Mouse (Mus musculus) megakaryocyte progenitor cell, adult 5-6 weeks (primary cell): Measurements from ENCODE around the gene Cyld. TPM values are rescaled to one million over a fixed set of nuclear protein-coding genes. Genes with fewer than 3 reads are reported as not detected.

ENCODE experiments used
- ATAC-seq: replicated peaks from 2 replicates; pipeline ENCODE4 v1.8.0; 2016; ENCODE audit warnings: mild to moderate bottlenecking, moderate TSS enrichment, inconsistent platforms; ENCODE audit not compliant: poor library complexity
- total RNA-seq, 2 experiments: library from RNA; stranded (forward) in 1 of 2; stranded (reverse) in 1 of 2; fragments of 157-497, 149-512 nt in 1 of 2; fragments of 200-1000 nt in 1 of 2; gene quantifications; 2 replicates each; pipeline versions ENCODE4 v1.2.3 to v1.2.4; 2015 to 2017

The Cyld gene
- 26.3 and 29.2 TPM in 2 replicates for total RNA-seq (2015)
- 29.9 and 41.3 TPM in 2 replicates for total RNA-seq (2017)

DNA sequence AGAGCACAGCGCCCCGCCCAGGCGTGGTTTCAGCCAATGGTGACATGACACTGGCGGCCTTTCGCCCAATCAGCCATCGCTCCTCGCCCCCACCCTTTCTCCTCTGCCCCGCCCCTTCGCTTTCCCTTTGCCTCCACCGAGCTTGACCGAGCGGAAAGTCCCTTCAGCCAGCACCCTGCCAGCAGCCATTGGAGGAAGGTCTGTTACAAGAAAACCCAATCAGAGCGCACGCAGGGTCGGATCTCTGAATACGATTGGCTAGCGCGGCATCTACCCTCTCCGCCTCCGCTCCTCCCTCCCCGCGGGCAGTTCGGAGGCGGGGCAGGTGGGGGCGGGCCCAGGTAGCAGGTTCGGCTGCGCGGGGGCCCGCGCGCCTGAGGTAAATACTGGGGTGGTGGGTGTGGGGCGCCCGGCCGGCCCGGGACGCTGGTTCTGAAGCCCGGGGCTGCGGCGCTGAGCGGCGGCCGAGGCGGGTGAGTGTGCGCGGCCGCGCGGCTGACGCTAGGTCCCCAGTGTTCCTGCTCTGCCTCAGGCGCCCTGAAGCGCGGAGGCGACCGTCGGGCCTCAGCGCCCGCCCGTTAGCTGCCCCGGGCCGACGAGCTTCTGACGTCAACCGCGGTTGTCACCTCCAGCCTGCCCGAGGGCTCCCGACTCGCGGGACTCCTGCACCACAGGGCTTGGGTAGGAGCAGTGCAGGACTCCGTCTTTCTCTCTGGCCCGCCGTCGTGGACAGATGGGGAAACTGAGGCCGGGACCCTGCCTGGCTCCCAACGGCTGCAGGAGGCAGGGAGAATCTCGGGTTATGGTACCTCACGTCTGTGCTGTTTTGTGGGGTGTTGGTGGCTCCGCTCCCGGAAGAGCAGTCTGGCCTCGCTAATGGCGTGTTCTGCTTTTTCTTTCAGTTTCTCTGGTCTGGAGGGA, at the start of gene Cyld:
Gene Cyld (plus strand): TSS at position 308 of the 921 bp plus-strand sequence.
- peak; percentile 85 for ATAC-seq

- ATAC-seq: no peak
Measured at GRCm38 (mm10) chr8:88648322-88648721, 48.5 kb upstream of the Cyld start.

DNA sequence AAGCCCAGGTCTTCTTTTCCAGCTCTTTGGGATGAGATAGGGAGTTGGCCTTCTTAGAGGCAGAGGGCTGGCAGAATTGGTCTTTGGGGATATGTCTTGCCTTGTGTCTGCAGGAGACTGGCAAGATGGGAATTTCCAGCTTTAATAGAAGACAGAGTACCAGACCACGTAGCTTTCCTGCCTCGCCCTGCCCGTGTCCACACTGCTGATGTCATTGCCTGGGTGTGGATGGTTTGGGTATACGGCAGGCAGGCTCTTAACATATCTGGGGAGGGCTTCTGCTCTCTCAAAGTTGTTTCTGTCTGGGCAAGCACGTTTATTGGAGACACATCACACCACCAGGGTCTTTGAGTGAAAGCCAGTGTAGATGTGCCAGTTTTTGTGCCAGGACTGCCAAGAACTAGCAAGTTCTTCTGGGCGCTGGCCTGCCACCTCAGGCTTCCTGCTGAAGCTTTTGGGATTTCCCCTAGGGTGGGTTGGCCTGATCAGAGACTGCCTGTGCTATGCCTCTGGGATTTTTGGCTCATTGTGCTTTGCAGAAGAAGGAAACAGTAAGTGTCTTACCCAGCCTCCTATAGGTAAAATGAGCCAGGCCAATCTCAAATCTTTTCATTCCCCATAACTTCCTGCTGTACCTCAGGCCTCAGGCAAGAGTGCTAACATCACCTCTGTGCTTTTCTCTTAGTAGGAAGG, 46.7 kb upstream of the Cyld start:
- no peak for ATAC-seq

GRCm38 (mm10) chr8:88651122-88651521, 45.7 kb upstream of the Cyld start:
- ATAC-seq: peak; percentile 32

DNA sequence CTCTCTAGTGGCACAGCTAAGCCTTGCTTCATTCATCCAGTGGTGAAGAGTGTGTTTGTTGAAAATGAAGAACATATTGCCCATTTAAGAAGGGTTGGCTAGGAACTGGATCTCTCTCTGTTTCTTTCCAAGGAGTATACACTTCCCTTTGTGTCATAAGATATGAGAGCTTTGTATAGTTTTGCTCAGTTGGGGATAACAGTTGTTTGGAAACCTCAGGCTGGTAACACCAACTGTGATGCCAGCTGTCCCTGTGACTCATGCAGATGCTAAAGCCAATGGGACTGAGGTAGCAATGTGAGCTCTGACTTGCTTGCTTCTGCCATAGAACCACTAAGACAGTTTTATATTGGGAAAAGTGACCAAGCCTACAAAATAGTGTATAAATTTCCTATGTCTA, 41.5 kb upstream of the Cyld start:
- ATAC-seq: peak; percentile 26; the same call in 1 of the 2 replicates

DNA sequence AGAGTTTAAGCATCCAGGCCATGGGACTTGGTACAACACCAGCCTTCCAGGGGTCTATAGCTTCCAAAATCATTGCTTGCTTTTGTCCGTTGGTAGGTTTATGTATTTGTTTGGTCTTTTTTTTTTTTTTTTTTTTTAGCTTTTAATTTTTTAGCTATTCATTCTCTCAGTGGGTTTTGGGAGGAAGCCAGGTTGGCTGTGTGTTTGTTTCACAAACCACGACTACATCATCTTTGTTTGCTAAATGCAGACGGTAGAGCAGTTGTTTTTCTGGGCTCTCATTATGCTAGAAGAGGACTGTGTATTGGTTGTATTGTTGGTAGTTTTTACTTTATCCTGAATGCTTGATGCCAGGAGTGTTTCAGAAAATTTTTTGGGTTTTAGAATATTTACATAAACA, 37.0 kb upstream of the Cyld start:
- no peak for ATAC-seq

DNA sequence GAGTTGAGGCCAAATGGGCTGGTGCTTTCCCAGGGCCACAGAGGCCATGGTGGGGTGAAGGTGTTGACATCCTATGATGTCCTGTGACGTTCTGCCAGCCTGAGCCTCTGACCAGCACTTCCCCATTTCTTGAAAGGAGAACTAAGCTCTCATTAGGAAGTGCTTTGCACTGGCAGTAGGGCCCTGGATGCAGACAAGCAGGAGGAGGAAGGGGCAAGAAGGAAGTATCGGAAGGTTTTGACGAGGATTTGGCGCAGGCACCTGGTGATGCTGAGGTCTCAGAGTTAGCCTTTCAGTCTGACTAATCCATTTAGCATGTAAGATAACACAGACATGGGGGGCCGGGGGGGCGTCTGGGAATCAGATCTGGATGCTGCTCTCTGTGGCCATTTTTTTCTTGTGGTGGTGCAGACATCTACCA, 34.4 kb upstream of the Cyld start:
- ATAC-seq: peak; percentile 92

GRCm38 (mm10) chr8:88664121-88664520, 32.7 kb upstream of the Cyld start:
- no peak for ATAC-seq

GRCm38 (mm10) chr8:88664947-88665346, 31.9 kb upstream of the Cyld start:
- ATAC-seq: no peak

DNA sequence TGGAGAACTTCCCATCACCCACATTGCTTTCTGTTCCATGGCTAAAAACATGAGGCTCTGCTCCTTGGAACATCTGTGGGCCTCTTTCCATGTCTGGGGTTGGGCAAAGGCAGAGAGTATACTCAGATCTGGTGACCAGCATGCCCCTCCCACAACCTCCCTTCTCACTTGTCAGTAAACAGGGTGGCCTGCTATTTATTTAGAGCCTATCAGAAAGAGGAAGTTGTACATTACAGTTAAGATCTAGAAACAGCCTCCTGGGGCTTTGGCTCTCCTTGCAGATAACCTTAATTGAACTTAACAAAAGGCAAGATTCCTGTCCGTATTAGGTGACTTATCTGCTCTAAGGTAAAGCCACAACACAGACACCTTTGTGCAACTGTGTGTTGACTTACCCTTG, 30.4 kb upstream of the Cyld start:
- peak; percentile 36 for ATAC-seq

DNA sequence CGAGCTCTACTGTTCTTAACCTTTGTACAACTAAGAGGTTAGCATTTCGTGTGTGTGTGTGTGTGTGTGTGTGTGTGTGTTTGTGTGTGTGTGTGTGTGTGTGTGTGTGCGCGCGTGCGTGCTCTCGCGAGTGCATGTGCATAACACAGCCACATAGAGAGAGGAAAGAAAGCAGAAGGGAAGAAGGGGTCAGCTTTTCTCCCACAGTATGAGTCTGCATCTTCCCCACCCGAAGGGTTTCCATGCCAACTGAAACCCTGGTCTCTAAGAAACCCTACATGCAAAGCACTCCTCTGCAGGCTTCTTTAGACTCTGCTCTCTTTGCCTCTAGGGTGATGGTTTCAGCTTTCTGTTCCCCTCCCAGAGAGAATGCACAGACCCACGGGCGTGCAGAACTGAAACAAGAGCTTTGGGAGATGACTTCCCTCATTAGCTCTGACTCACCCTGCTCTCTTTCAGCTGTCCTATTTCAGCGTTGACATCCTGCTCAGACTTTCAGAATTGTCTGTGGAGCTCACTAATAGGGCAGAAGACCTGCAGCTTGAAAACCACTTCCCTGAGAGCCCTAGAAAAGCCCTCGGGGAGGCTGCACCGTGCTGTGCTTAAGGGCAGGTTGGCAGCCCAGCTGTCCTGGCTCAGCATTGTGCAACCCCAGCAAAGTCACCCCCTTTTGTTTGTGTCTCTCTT, 28.3 kb upstream of the Cyld start:
- peak; percentile 77 for ATAC-seq

DNA sequence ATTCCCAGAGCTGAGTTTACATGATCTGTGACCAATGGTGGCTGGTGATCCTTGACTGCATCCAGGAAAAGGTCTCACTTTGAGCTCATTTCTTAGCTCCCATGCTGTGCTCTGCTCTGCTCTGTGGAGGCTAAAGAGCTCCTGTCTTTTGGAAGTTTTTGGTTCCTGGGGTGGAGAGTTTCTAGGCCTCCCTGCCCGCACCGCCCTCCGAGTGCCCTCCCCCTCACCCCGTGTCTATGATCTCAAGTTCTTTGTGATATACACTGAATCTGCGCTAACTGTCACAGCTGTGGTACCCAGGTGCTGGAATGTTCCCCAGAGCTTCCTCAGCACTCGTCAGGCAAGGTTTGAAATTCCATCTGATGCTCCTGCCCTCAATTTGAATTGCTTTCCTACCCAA, 26.0 kb upstream of the Cyld start:
- ATAC-seq: no peak

DNA sequence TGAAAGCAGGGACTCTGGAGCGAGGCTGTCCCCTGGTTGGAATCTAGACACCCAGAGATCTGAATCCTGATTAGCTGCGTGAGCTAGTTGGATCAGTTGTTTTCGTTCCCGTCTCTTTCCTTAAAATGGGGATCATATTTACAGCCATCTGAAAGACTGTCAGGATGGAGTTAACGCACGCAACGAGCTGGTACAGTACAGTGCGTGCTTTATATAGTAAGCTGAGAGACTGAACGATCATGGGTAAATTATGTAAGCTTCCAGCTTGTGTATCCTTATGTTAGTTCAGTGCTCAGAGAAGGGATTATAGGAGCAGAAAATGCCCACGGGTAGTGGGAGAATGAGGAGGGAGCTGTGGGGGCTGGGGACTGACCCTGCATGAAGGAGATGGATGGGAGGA, 25.3 kb upstream of the Cyld start:
- ATAC-seq: no peak

- no peak for ATAC-seq
Measured at GRCm38 (mm10) chr8:88673859-88674258, 23.0 kb upstream of the Cyld start.

DNA sequence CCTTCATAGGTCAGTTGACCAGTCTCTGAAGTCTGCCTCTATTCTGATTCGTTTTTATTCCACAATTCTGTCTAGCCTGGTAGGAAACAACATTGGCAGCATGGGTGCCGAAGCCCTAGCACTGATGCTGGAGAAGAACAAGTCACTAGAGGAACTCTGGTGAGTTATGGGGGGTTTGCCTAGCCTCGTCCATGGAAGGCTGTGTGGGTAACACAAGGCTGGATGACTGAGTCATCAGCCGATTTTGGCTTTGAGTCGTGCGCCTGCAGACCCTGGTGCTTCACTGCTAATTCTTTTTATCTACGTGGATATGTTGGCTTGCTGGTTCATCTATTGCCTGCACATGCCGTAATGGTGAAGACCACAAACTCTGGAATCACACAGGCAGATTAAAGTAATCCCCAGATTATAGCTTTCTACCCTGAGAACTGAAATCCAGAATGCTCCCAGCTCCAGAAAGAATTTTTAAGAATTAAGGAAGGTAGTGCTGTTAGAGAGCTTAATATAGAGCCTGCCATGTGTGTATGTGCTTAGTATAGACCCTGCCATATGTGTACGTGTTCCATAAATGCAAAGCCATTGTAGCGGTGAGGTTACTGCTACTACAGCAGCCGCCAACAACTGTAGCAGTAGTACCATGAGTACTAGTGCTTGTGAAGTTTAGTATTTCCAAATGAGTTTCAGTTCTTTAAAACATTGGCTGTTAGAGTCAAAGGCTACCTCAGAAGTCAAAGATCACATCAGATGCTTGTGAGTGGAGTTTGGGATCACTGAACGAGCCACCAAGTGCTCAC, 21.3 kb upstream of the Cyld start:
- ATAC-seq: peak; percentile 26; the same call in 1 of the 2 replicates

GRCm38 (mm10) chr8:88677071-88677470, 19.8 kb upstream of the Cyld start:
- ATAC-seq: no peak

DNA sequence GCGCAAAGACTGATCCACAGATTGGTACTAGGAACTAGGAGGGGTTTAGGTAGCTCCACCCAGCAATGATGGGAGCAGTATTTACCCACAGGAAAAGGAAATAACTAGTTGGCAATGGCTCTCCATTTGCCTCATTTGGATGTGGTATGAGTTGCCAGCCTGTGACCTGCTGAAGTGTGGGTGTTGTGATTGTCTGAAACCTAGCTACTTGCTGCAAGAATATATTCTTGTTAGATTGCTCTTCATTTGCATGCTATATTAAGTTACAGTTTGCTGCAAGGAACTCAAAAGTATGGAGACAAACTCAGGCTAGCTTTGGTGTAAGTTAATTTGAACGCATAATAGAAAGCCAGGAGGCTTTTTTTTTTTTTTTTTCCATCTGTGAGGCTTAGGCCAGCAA, 16.3 kb upstream of the Cyld start:
- no peak for ATAC-seq

- ATAC-seq: no peak
Measured at GRCm38 (mm10) chr8:88681046-88681445, 15.8 kb upstream of the Cyld start.

GRCm38 (mm10) chr8:88683656-88684289, 13.1 kb upstream of the Cyld start:
- ATAC-seq: no peak

- no peak for ATAC-seq
Measured at GRCm38 (mm10) chr8:88686226-88686905, 10.5 kb upstream of the Cyld start.
